Mouse (Mus musculus) cerebellum, adult 2 months (tissue): ENCODE measurements around the gene Trpc6.

Source experiments
- CTCF ChIP-seq: fragments of 200-500 bp; IDR thresholded peaks from 2 replicates; pipeline ENCODE4 v1.5.1; 2011; ENCODE audit warnings: low read depth, mild to moderate bottlenecking, control low read depth, low read length, moderate library complexity, borderline replicate concordance; ENCODE audit not compliant: insufficient read depth
- POLR2A ChIP-seq: fragments of 200-500 bp; IDR thresholded peaks from 2 replicates; pipeline ENCODE4 v1.6.1; 2011; ENCODE audit warnings: low read length, control low read depth, borderline replicate concordance; ENCODE audit not compliant: insufficient read depth

GRCm38 (mm10) chr9:8655347-8655746 lies 111.4 kb downstream of the Trpc6 start:
- TF ChIP-seq POLR2A (no peak), CTCF (no peak)
